Mouse (Mus musculus): ENCODE measurements at regions not wholly inside any gene's neighbourhood (a gene's known extent, or its start where the extent isn't known, plus 50 kb on each side); places are given as distances from the start of the nearest gene placed in this dataset.

- WGBS, result 86% methylated on average over 4 of the region's 4 CpGs
These were observed 82.4 kb upstream of the Pcdh9 start for GRCm38 (mm10) chr14:93972858-93973257.

GRCm38 (mm10) chr14:93972174-93972837 lies 81.8 kb upstream of the Pcdh9 start:
- H3K9me3 ChIP-seq, result no peaks in the 10 kb centered on the region
- no peaks in the 10 kb centered on the region for H3K4me1 ChIP-seq (replicated peaks)
- WGBS, result 87% methylated on average over 3 of the region's 3 CpGs
- DNase-seq (ENCODE audit: low spot score), result no peak
- no peak overlapping the region for H3K27ac ChIP-seq
- H3K4me3 ChIP-seq, result no peak overlapping the region
- H3K36me3 ChIP-seq, result no peaks in the 10 kb centered on the region
- H3K27me3 ChIP-seq (ENCODE audit: insufficient read depth, poor library complexity, severe bottlenecking), result no peaks in the 10 kb centered on the region

More at GRCm38 (mm10) chr14:93972858-93973257, 82.4 kb upstream of the Pcdh9 start:
- H3K36me3 ChIP-seq, result no peaks in the 10 kb centered on the region
- no peak overlapping the region for H3K4me3 ChIP-seq
- DNase-seq (ENCODE audit: low spot score), result no peak
- no peaks in the 10 kb centered on the region for H3K4me1 ChIP-seq (replicated peaks)
- H3K9me3 ChIP-seq, result no peaks in the 10 kb centered on the region
- no peak overlapping the region for H3K27ac ChIP-seq
- no peaks in the 10 kb centered on the region for H3K27me3 ChIP-seq (ENCODE audit: insufficient read depth, poor library complexity, severe bottlenecking)

GRCm38 (mm10) chr14:93966933-93967332 lies 76.5 kb upstream of the Pcdh9 start:
- Histone ChIP-seq H3K4me3 (no peak overlapping the region), H3K4me1 (replicated peaks) (no peaks in the 10 kb centered on the region; the same call in 1 of the 2 replicates), H3K36me3 (no peaks in the 10 kb centered on the region), H3K9me3 (no peaks in the 10 kb centered on the region), H3K27ac (no peak overlapping the region), H3K27me3 (ENCODE audit: insufficient read depth, poor library complexity, severe bottlenecking) (no peaks in the 10 kb centered on the region)
- 81% methylated on average over 2 of the region's 2 CpGs for WGBS
- DNase-seq (ENCODE audit: low spot score), result no peak

- no peaks in the 10 kb centered on the region for H3K27me3 ChIP-seq (ENCODE audit: insufficient read depth, poor library complexity, severe bottlenecking)
- DNase-seq (ENCODE audit: low spot score), result peak; percentile 2
- H3K36me3 ChIP-seq, result no peaks in the 10 kb centered on the region
These were observed 72.2 kb upstream of the Pcdh9 start for GRCm38 (mm10) chr14:93962677-93963049.

GRCm38 (mm10) chr14:93961963-93962676 lies 71.6 kb upstream of the Pcdh9 start:
- Histone ChIP-seq H3K9me3 (no peaks in the 10 kb centered on the region), H3K4me3 (no peak overlapping the region), H3K27me3 (ENCODE audit: insufficient read depth, poor library complexity, severe bottlenecking) (no peaks in the 10 kb centered on the region), H3K4me1 (replicated peaks) (no peaks in the 10 kb centered on the region; the same call in 1 of the 2 replicates), H3K27ac (no peak overlapping the region), H3K36me3 (no peaks in the 10 kb centered on the region)
- DNase-seq (ENCODE audit: low spot score), result no peak

More at GRCm38 (mm10) chr14:93962677-93963049, 72.2 kb upstream of the Pcdh9 start:
- Histone ChIP-seq H3K9me3 (no peaks in the 10 kb centered on the region), H3K4me1 (replicated peaks) (no peaks in the 10 kb centered on the region; the same call in 1 of the 2 replicates), H3K27ac (no peak overlapping the region), H3K4me3 (no peak overlapping the region)
- 67% methylated on average over 2 of the region's 2 CpGs for WGBS

Data from hindbrain, embryonic 10.5 days (tissue).